Mouse (Mus musculus) kidney, postnatal 10 days (tissue): ENCODE results near the gene Slc39a10.
"Not testable (repeated sequence)": the region's sequence is repeated elsewhere in the genome, so short reads cannot be mapped to it uniquely, and the experiment has no call there.

Experiments used
- DNase-seq: peaks from one replicate; pipeline ENCODE4 v3.0.0; 2021; ENCODE audit warnings: mixed read lengths

The Slc39a10 gene

DNA sequence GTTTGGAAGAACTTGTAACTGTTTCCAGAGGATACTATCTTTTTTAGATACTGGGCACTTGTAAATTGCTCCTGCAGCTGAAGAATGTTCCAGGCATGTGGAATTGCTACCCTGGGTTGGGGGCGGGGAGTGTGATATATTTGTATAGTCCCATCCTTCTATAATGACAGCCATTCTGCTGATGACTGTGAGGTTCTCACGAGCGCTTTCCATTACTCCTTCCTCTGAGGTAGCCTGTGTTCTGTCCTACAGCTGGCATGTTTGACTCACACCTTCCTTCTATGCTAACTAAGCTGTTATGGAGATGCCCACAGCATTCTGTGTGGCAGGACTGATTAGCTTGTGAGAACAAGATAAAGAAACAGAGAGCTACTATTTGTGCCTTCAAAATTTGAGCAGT lies 128.1 kb downstream of the Slc39a10 start:
- not testable (repeated sequence) for DNase-seq
